ENCODE assay signal across 9 mouse cellular contexts in the genomic region with DNA sequence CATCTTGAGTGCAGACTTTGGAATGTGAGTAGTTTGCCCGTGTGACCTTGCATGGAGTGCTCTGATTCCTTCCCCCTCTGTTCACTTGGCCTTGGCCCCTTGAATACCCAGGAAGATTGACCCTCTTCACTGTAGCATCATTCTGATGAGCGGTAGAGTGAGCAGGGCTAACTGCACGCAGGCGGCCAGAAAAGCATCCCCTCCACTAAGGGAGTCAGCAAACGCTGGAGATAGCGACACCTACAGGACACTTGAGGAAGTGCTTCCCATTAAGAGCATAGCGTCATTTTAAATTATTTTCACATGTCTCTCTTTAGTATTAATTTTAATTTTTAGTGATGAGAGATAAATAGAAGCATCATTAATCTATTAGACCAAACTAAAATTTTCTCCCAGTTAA. TPM values are rescaled to one million over a fixed set of nuclear protein-coding genes. Genes with fewer than 3 reads are reported as not detected.
A peak's percentile ranks its signal among the peaks of the same experiment; 100 is the strongest.
DNase-seq lines count a peak whose midpoint lies in the region; ATAC-seq lines count a peak whose summit lies in the region.
"Had no signal": no experiment of that assay in that cellular context is flagged by ENCODE, and none has a peak within 500 bp of the region (broad histone marks: within the 10 kb centered on the region; RNA-seq: fewer than 3 reads in every experiment).

No protein-coding gene starts in this region.

- ATAC-seq in embryonic facial prominence, embryonic 11.5 days (replicated peaks; ENCODE audit: insufficient number of reproducible peaks, low FRiP score, low TSS enrichment, low read depth), result no peak
- no peak; the same call in 1 of the 2 replicates for ATAC-seq in neural tube, embryonic 11.5 days (ENCODE audit: insufficient read depth, low FRiP score, low TSS enrichment)
- no peak for ATAC-seq in activated CD4-positive, CD25-positive, alpha-beta regulatory T cell, adult 4 months

- H3K27me3 ChIP-seq in embryonic facial prominence, embryonic 11.5 days (ENCODE audit: control insufficient read depth, insufficient read depth, low read length), result no peaks in the 10 kb centered on the region
- no peaks in the 10 kb centered on the region for H3K27me3 ChIP-seq in neural tube, embryonic 11.5 days (ENCODE audit: control insufficient read depth, insufficient read depth, low read length)
- H3K27me3 ChIP-seq: stomach, embryonic 15.5 days had no signal

- 19% methylated on average over 7 of the region's 7 CpGs for WGBS in embryonic facial prominence, embryonic 11.5 days
- 22% methylated on average over 7 of the region's 7 CpGs for WGBS in neural tube, embryonic 11.5 days

- no peaks in the 10 kb centered on the region for H3K36me3 ChIP-seq in embryonic facial prominence, embryonic 11.5 days (replicated peaks; ENCODE audit: control insufficient read depth, insufficient read depth, low read depth, low read length)
- no peaks in the 10 kb centered on the region for H3K36me3 ChIP-seq in neural tube, embryonic 11.5 days (ENCODE audit: control insufficient read depth, insufficient read depth, low read length)
- H3K36me3 ChIP-seq: stomach, embryonic 15.5 days had no signal

- H3K4me1 ChIP-seq in embryonic facial prominence, embryonic 11.5 days (ENCODE audit: control insufficient read depth, insufficient read depth, low read length), result no peaks in the 10 kb centered on the region
- H3K4me1 ChIP-seq in neural tube, embryonic 11.5 days (ENCODE audit: control insufficient read depth, insufficient read depth, low read length), result no peaks in the 10 kb centered on the region
- H3K4me1 ChIP-seq: stomach, embryonic 15.5 days had no signal

- peak; percentile 53 for DNase-seq in gastrocnemius, postnatal 10 days
- no peak for DNase-seq in gastrocnemius, postnatal 36 days
- DNase-seq in 416B (ENCODE audit: low read depth), result peak; percentile 64
- DNase-seq in adrenal gland, adult 2 months, result peak; percentile 30
- peak; percentile 66 for DNase-seq in embryonic facial prominence, embryonic 11.5 days (ENCODE audit: low spot score)
- peak; percentile 16 to 72 for DNase-seq in kidney, postnatal 36 days
- peak; percentile 28 for DNase-seq in neural tube, embryonic 11.5 days (ENCODE audit: low spot score)

- no peak overlapping the region for H3K9ac ChIP-seq in embryonic facial prominence, embryonic 11.5 days (replicated peaks; ENCODE audit: low read length)
- no peak overlapping the region for H3K9ac ChIP-seq in neural tube, embryonic 11.5 days (ENCODE audit: low read length)
- H3K9ac ChIP-seq: stomach, embryonic 15.5 days had no signal

- intact Hi-C loops in gastrocnemius, postnatal 36 days (cut with DNase I), result loop anchor here (2.0 to 10.0 kb wide), 3 partner anchors 136 to 329 kb away; no protein-coding TSS in a partner anchor

- no peak overlapping the region for H3K4me3 ChIP-seq in embryonic facial prominence, embryonic 11.5 days (ENCODE audit: low read depth, low read length)
- no peak overlapping the region for H3K4me3 ChIP-seq in neural tube, embryonic 11.5 days (ENCODE audit: low read depth, low read length)
- H3K4me3 ChIP-seq: stomach, embryonic 15.5 days had no signal

- H3K27ac ChIP-seq in embryonic facial prominence, embryonic 11.5 days (replicated peaks; ENCODE audit: low read depth, low read length), result no peak overlapping the region
- H3K27ac ChIP-seq in neural tube, embryonic 11.5 days (ENCODE audit: low read depth, low read length), result no peak overlapping the region
- H3K27ac ChIP-seq: stomach, embryonic 15.5 days had no signal

- H3K4me2 ChIP-seq in embryonic facial prominence, embryonic 11.5 days (ENCODE audit: low read depth, low read length), result no peak overlapping the region
- no peak overlapping the region for H3K4me2 ChIP-seq in neural tube, embryonic 11.5 days (ENCODE audit: low read depth)
- H3K4me2 ChIP-seq: stomach, embryonic 15.5 days had no signal

- H3K9me3 ChIP-seq in embryonic facial prominence, embryonic 11.5 days (replicated peaks; ENCODE audit: control insufficient read depth, low read length), result no peaks in the 10 kb centered on the region
- no peaks in the 10 kb centered on the region for H3K9me3 ChIP-seq in neural tube, embryonic 11.5 days (ENCODE audit: control insufficient read depth, low read length)
- H3K9me3 ChIP-seq: stomach, embryonic 15.5 days had no signal

RNA-seq across cellular contexts. Expression of gene Wdr19, which starts 13.8 kb away (rescaled TPM):
- 1 to 10 TPM; 2.3 to 3.1 TPM for total RNA-seq in gastrocnemius, postnatal 10 days (2021)
- 1 to 10 TPM; 1.1 to 1.9 TPM for total RNA-seq in gastrocnemius, postnatal 36 days (2021)
- 1 to 10 TPM; 6.0 to 9.5 TPM for total RNA-seq in adrenal gland, adult 2 months (2021)
- polyA plus RNA-seq in adrenal gland, adult 2 months (2012; rRNA removed), result 1.6 and 2.3 TPM in 2 replicates
- 13.6 and 14.1 TPM in 2 replicates for polyA plus RNA-seq in embryonic facial prominence, embryonic 11.5 days (2014; fragmentation: Nextera tagmentation; extraction: Ambion mirVana)
- 13.8 and 15.6 TPM in 2 replicates for polyA plus RNA-seq in neural tube, embryonic 11.5 days (2014; fragmentation: Nextera tagmentation; extraction: Ambion mirVana)
- 1 to 10 TPM; 2.5 to 3.2 TPM for polyA plus RNA-seq in activated CD4-positive, CD25-positive, alpha-beta regulatory T cell, adult 4 months (2017; shearing (Covaris generic))

Comparison
In these comparisons a context has a peak if more than half of its experiments do, and no peak if none do; other contexts are left out.
1. DNase-seq: peak in gastrocnemius, postnatal 10 days (single experiment), 416B (single experiment), adrenal gland, adult 2 months (single experiment), embryonic facial prominence, embryonic 11.5 days (single experiment), kidney, postnatal 36 days (2 of 2) and neural tube, embryonic 11.5 days (single experiment); none in gastrocnemius, postnatal 36 days (0 of 2).